Mouse (Mus musculus) forebrain, embryonic 15.5 days (tissue): Measurements from ENCODE around the gene Gjd3. TPM values are rescaled to one million over a fixed set of nuclear protein-coding genes. Genes with fewer than 3 reads are reported as not detected.

ENCODE experiments used
- ATAC-seq: fragments of 200-750 bp; cut with Nextera tagmentation; replicated peaks from 2 replicates; pipeline ENCODE4 v1.8.0; 2017; ENCODE audit warnings: mild to moderate bottlenecking, moderate TSS enrichment, moderate library complexity
- H3K27ac ChIP-seq: fragments of 300-500 bp; sonication (generic); replicated peaks from 2 replicates; pipeline ENCODE4 v1.5.1; 2015; ENCODE audit warnings: mild to moderate bottlenecking, inconsistent platforms
- H3K27me3 ChIP-seq: fragments of 300-500 bp; sonication (generic); 2 replicates; pipeline ENCODE4 v1.6.1; 2015; ENCODE audit warnings: inconsistent platforms
- H3K36me3 ChIP-seq: fragments of 300-500 bp; sonication (generic); 2 replicates; pipeline ENCODE4 v1.6.1; 2015; ENCODE audit warnings: mild to moderate bottlenecking, inconsistent platforms
- H3K4me1 ChIP-seq: fragments of 300-500 bp; sonication (generic); 2 replicates; pipeline ENCODE4 v1.6.1; 2015; ENCODE audit warnings: inconsistent platforms
- H3K4me2 ChIP-seq: fragments of 300-500 bp; sonication (generic); replicated peaks from 2 replicates; pipeline ENCODE4 v1.6.1; 2015; ENCODE audit warnings: mild to moderate bottlenecking, inconsistent platforms
- H3K4me3 ChIP-seq: fragments of 300-500 bp; sonication (generic); 2 replicates; pipeline ENCODE4 v1.5.1; 2015; ENCODE audit warnings: mild to moderate bottlenecking, inconsistent platforms
- H3K9ac ChIP-seq: fragments of 300-500 bp; sonication (generic); replicated peaks from 2 replicates; pipeline ENCODE4 v1.6.1; 2015; ENCODE audit warnings: mild to moderate bottlenecking, inconsistent platforms
- H3K9me3 ChIP-seq: fragments of 300-500 bp; sonication (generic); 2 replicates; pipeline ENCODE4 v1.6.1; 2016; ENCODE audit warnings: inconsistent platforms
- WGBS: fragments of 180-500 bp; shearing (Covaris S2); methylation state at CpG from one replicate; pipeline ENCODE4 v1.1.7; 2015; ENCODE audit warnings: mixed read lengths; 5-methylcytosine and 5-hydroxymethylcytosine counted together
- polyA plus RNA-seq: library from polyadenylated mRNA; unstranded; fragments of >200 nt; fragmentation: Nextera tagmentation; extraction: Ambion mirVana; gene quantifications from 2 replicates; pipeline ENCODE4 v1.2.1, GENCODE M21; 2015

Gene Gjd3
- polyA plus RNA-seq, 1 experiment from 2014 or later, result 0.62 TPM

DNA sequence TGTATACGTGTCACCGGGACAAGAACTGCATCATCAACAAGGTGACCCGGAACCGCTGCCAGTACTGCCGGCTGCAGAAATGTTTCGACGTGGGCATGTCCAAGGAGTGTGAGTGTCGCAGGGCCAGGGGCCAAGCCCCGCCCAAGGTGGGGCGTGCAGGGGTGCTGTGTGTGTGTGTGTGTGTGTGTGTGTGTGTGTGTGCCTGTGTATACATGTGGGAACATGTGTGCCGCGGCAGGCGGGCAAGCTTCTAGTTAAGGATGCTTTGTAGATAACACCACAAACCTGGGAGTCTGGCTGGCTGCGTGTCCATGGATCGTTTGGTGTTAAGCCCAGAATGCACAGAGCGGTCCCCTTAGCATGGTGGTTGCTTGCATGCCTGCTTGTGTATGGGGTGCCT, 14.7 kb downstream of the Gjd3 start:
- Histone ChIP-seq H3K4me3 (no peak overlapping the region), H3K9ac (no peak overlapping the region), H3K36me3 (0 out of 2 replicates have a peak, but pooled peaks cover 5% of the 10 kb centered on the region), H3K4me1 (peaks cover 90% of the 10 kb centered on the region), H3K27ac (peak overlapping the region; percentile 95), H3K4me2 (peak overlapping the region; percentile 43; the same call in 1 of the 2 replicates), H3K27me3 (no peaks in the 10 kb centered on the region; the same call in 1 of the 2 replicates), H3K9me3 (no peaks in the 10 kb centered on the region)
- 55% methylated on average over 16 of the region's 16 CpGs for WGBS
- ATAC-seq, result no peak

DNA sequence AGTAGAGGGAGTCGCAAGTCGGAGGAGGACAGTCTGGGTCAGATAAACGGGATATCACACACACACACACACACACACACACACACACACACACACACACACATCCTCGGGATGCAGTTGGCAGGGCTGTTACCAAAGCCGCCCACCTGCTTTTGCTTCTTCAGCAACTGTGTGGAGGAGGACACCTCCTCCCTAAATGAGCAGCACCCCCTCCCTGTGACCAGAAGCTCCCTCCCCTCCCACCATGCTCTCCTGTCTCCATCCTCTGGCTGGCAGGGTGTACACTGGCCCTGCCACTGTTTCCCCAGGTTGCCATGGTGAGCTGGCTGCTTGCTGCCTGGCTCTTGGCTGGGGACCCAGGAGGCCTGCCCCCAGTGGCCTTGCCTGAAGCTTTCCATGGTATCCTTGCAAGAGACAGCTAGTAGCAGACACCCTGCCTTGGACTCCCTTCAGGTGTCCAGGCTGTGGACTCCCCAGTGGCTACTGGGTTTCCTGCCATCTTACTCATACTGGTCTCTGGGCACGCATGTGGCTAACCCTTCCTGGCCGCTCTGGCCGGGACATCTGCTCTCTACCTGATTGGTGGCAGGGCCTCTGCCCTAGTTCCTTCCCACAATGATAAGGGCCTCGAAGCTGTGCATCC, 16.2 kb downstream of the Gjd3 start:
- Histone ChIP-seq H3K4me2 (no peak overlapping the region), H3K27me3 (peaks cover 11% of the 10 kb centered on the region; the same call in 1 of the 2 replicates), H3K4me1 (peaks cover 98% of the 10 kb centered on the region), H3K4me3 (no peak overlapping the region), H3K9me3 (no peaks in the 10 kb centered on the region), H3K27ac (peak overlapping the region; percentile 95), H3K36me3 (no peaks in the 10 kb centered on the region), H3K9ac (no peak overlapping the region)
- ATAC-seq, result no peak; the same call in 1 of the 2 replicates
- whole genome bisulfite sequencing, result 30% methylated on average over 9 of the region's 9 CpGs

DNA sequence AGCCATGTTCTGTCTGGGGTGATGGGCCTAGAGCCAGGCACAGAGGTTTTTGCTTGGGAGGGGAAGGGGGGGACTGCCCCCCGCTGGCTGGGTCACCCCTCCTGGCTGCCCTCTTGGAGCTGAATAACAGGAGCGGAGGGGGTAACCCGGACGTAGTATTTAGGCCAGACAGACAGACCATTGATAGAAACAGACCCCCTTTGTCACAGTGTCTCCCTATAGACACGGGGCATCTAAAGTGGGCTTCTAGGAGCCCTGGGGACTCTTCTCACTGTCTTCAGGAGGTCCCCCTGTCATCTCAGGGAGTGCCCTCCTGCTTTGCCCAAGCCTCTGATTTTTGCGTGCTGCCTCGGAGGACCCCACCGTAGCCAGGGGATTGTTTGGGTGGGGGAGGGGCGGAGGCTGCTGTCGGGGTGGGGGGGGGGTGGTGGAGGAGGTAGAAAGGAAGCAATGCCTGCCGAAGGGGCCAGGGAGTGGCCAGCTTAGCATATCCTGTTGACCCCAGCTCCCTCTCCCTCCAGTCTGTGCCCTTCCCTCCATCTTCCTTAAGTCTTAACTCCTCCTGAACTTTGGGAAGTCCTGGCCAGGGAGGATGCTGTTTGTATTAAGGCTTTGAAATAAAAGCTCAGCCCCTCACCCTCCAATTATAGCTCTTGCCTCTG, 17.3 kb downstream of the Gjd3 start:
- Histone ChIP-seq H3K4me2 (peak overlapping the region; percentile 98), H3K27ac (no peak overlapping the region), H3K4me3 (no peak overlapping the region), H3K36me3 (no peaks in the 10 kb centered on the region), H3K9ac (0 out of 2 replicates have a peak overlapping the region, but pooled peaks have one; percentile 27), H3K4me1 (peaks cover 98% of the 10 kb centered on the region), H3K9me3 (no peaks in the 10 kb centered on the region), H3K27me3 (peaks cover 12% of the 10 kb centered on the region; the same call in 1 of the 2 replicates)
- 6% methylated on average over 11 of the region's 11 CpGs for WGBS
- ATAC-seq, result no peak

DNA sequence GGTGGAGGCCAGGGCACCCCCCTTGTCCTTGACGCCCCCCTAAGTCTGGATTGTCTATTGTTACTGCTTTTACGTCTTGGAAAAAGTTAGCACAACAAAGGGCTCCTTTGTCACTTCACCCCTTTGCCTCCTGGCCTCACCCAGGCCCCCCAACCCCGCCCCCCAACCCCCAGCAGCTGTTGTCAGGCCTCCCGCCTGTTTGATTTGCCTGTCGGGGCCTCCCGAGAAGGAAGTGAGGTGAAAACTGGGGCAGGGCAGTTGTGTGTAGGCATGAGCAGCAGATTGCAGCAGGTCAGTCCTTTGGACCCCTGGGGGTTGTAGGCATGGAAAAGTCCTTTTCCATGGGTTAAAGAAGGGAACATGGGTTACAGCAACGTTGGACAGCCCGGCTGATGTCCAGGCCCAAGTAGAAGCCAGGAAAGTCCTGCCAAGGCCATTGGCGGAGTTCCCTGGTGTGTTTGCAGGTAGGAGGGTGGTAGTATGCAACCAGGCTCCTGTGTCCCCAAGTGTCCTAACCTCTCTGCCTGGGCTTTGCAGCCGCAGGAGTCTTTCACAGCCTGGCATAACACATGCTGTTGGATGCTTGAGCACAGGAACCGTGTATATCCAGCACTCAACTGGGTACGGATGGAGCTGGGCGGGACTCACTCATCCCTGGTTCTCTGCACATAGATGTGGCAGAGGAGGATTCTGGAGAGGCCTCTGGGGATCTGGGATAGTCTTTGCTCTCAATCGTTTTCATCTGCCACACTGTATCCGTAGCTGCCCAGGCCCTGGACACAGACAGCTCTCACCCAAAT, 18.0 kb downstream of the Gjd3 start:
- H3K9me3 ChIP-seq, result no peaks in the 10 kb centered on the region
- H3K27ac ChIP-seq, result peak overlapping the region; percentile 75; the same call in 1 of the 2 replicates
- H3K9ac ChIP-seq, result 0 out of 2 replicates have a peak overlapping the region, but pooled peaks have one; percentile 27
- H3K27me3 ChIP-seq, result peaks cover 12% of the 10 kb centered on the region; the same call in 1 of the 2 replicates
- H3K36me3 ChIP-seq, result no peaks in the 10 kb centered on the region
- no peak overlapping the region for H3K4me3 ChIP-seq
- ATAC-seq, result no peak
- WGBS, result 29% methylated on average over 15 of the region's 15 CpGs
- peak overlapping the region; percentile 98 for H3K4me2 ChIP-seq
- H3K4me1 ChIP-seq, result peaks cover 98% of the 10 kb centered on the region

DNA sequence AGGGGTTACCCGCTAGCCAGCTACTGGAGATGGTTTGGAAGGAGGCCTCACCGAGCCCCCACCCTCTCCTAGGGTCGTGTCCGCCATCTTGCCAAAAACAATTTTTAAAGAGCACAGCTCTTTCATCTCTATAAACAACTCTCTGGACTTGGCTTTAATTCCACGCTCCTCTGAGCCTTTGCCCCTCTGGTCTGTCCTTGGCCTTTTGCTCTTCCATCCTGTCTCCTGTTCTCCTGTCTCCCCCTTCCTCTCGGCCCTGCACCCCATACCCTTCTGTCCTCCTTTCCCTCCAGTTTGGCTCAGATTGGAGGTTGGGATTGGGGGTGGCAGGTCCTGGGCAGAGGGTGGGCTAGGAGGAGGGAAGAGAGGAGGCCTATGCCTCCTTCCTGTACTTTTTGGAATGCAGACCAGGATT, 18.6 kb downstream of the Gjd3 start:
- Histone ChIP-seq H3K36me3 (no peaks in the 10 kb centered on the region), H3K9me3 (no peaks in the 10 kb centered on the region), H3K4me1 (peaks cover 98% of the 10 kb centered on the region), H3K4me3 (no peak overlapping the region), H3K27me3 (peaks cover 12% of the 10 kb centered on the region; the same call in 1 of the 2 replicates), H3K4me2 (peak overlapping the region; percentile 98), H3K9ac (no peak overlapping the region), H3K27ac (peak overlapping the region; percentile 75)
- no peak for ATAC-seq
- 45% methylated on average over 6 of the region's 6 CpGs for WGBS

DNA sequence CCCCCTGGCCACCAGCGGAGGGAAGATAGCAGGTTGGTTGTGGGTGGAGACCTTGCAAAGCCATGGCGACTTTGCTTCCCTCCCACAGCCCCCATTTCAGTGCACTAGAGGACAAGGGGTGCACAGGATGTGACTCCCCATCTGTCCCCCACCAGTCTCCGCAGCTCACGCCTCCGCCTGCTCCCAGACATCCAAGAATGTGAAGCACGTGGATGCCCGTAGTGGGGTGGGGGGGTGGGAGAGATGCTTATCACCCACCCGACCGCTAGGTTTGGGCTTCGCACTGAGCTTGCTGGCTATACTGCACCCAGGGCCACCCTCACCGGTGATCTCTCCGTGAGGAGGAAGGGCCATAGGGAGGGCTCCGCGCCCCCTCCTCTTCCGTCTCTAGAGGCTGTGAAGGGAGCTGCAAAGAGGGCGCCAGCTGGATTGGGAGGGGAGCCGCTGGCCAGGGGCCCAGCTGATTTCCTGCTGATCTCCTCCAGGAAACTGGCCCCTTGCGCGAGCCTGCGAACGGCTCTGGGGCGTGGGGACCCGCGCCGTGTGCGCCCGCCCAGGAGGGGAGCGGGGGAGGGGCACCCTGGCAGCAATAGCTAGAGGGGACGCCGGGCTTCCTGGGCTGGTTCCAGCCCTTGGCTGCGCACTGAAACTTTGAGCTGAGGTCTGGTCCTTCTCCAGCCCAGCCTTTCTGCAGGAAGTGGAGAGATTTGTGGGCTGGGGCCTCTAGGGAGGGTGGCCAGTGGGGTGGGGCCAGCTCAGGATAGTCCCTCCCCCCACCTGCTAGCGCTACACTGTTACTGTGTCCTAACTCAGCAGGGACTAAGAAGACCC, 19.4 kb downstream of the Gjd3 start:
- Histone ChIP-seq H3K27me3 (peaks cover 12% of the 10 kb centered on the region; the same call in 1 of the 2 replicates), H3K4me2 (peak overlapping the region; percentile 98), H3K4me3 (peak overlapping the region; percentile 44), H3K9me3 (no peaks in the 10 kb centered on the region), H3K36me3 (no peaks in the 10 kb centered on the region), H3K4me1 (peaks cover 90% of the 10 kb centered on the region), H3K9ac (peak overlapping the region; percentile 57), H3K27ac (peak overlapping the region; percentile 75)
- ATAC-seq, result peak; percentile 58
- under 1% methylated on average over 32 of the region's 32 CpGs for WGBS

DNA sequence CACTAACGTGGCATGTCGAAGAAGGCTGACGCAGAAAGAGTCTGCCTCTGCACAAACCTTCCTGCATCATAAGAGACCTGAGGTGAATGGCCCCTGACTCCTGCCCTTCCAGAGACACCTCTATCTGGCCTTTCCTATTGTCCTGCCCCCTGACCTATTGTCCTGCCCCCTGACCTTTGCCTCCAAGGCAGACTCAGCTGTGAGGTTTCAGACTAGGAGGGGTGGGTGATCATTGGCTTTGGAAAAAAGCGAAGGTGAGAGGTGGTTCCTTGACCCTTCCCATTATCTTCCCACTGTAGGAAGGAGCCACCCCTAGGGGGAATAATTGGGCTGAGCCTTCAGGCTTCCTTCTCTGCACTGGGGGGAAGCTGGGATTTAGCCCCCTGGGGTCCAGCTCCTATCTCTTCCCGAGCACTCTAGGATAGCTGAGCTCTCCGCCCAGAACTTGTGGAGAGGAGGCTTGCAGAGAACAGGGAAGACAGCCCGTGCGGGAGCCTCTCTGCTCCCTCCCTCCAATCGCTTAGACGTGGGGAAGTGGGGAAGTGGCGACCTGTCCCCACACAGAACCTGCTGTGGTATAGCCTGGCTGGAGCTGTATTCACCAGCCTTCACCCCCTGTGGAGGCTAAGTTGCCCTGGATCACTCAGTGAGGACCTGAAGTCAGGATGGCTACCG, 20.3 kb downstream of the Gjd3 start:
- Histone ChIP-seq H3K4me2 (peak overlapping the region; percentile 98), H3K4me1 (peaks cover 82% of the 10 kb centered on the region), H3K4me3 (peak overlapping the region; percentile 44), H3K9ac (peak overlapping the region; percentile 57; the same call in 1 of the 2 replicates), H3K9me3 (no peaks in the 10 kb centered on the region), H3K36me3 (no peaks in the 10 kb centered on the region), H3K27me3 (peaks cover 12% of the 10 kb centered on the region; the same call in 1 of the 2 replicates), H3K27ac (peak overlapping the region; percentile 75)
- 14% methylated on average over 12 of the region's 12 CpGs for WGBS
- ATAC-seq, result no peak

DNA sequence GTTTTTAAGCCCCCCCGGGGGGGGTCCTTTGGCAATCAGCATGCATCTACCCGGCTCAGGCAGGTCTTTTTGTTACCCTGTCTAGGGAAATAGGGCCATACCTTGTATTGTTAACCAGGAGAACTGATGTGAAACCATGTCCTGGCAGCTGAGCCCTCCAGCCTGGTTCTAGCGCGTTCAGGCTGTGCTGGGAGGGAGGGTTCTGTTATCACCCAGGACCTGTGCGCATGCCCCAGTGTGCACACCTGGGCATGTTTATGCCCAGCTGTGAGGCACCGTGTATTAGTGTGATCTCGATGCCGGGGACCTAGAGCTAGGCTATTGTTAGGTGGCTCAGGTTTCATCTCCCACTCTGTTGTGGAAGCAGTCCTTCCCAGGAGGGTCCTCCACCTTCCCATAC, 21.1 kb downstream of the Gjd3 start:
- 13% methylated on average over 8 of the region's 8 CpGs for WGBS
- peaks cover 12% of the 10 kb centered on the region; the same call in 1 of the 2 replicates for H3K27me3 ChIP-seq
- H3K27ac ChIP-seq, result 0 out of 2 replicates have a peak overlapping the region, but pooled peaks have one; percentile 15
- H3K4me2 ChIP-seq, result peak overlapping the region; percentile 98
- no peaks in the 10 kb centered on the region for H3K9me3 ChIP-seq
- H3K4me1 ChIP-seq, result peaks cover 74% of the 10 kb centered on the region
- H3K36me3 ChIP-seq, result no peaks in the 10 kb centered on the region
- ATAC-seq, result no peak
- peak overlapping the region; percentile 62 for H3K4me3 ChIP-seq
- peak overlapping the region; percentile 54; the same call in 1 of the 2 replicates for H3K9ac ChIP-seq

DNA sequence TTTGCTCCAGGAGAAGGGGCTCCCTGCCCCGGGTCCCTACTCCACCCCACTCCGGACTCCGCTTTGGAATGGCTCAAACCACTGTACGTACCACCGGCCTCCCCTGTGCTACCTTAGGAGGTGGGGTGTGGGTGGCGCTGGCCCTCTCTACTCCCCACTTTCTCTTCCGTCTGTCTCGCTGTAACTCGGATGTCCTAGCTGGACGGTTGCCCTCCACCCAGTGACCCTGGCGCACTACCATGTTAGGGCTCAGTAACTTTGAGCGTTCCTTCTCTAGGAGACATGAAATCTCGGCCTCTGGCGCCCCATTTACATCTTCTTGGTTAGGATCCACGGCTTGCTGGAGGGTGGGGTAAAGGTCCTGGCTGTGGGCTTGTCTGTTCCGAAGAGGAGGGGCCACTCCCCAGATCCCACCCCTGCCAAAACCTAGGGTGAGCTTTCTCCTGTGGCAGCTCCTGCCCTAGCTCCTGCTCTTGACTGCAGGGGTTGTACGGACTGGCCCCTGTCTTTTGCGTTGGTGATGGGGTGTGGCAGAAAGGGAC, 21.7 kb downstream of the Gjd3 start:
- Histone ChIP-seq H3K4me2 (peak overlapping the region; percentile 98), H3K27ac (0 out of 2 replicates have a peak overlapping the region, but pooled peaks have one; percentile 15), H3K4me1 (peaks cover 67% of the 10 kb centered on the region), H3K36me3 (no peaks in the 10 kb centered on the region), H3K4me3 (peak overlapping the region; percentile 62), H3K9ac (peak overlapping the region; percentile 54), H3K27me3 (peaks cover 12% of the 10 kb centered on the region; the same call in 1 of the 2 replicates), H3K9me3 (no peaks in the 10 kb centered on the region)
- WGBS, result 8% methylated on average over 18 of the region's 18 CpGs
- ATAC-seq, result no peak

DNA sequence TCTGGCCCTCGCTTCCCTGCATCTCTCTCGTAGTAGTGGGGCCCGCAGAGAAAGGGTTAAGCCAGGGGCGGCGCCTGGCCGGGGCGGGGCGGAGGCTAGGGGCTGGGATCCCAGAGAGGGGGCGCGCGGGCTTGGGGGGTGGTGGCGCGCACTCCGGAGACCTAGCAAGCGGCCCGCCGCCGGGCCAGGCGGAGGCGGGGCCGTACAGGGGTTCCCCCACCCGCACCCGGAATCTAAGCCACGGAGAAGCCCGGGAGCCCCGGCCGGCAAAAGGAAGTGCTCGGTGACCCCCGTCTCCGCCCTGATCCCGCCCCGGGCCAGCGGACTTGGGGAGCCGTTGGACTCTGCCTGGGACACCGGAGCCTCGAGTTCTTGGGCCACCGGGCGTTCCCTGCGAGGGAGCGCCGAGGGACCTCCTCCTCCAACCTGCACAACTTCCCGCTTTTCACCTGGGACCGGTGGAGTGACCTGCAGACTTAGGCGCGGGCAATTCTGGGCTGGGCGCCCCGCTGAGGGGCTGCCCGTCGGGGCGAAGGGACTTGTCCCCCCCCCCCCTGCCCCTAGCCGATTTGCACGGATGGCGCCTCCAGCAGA, 22.4 kb downstream of the Gjd3 start:
- Histone ChIP-seq H3K27me3 (peaks cover 12% of the 10 kb centered on the region; the same call in 1 of the 2 replicates), H3K36me3 (no peaks in the 10 kb centered on the region), H3K4me3 (peak overlapping the region; percentile 62), H3K4me1 (peaks cover 66% of the 10 kb centered on the region), H3K9me3 (no peaks in the 10 kb centered on the region), H3K4me2 (peak overlapping the region; percentile 98), H3K27ac (peak overlapping the region; percentile 65; the same call in 1 of the 2 replicates), H3K9ac (peak overlapping the region; percentile 54)
- ATAC-seq, result peak; percentile 2
- under 1% methylated on average over 50 of the region's 53 CpGs for WGBS
